Mouse (Mus musculus): ENCODE data around the gene Mob4. TPM values are rescaled to one million over a fixed set of nuclear protein-coding genes. Genes with fewer than 3 reads are reported as not detected.

Gene Mob4
- 125 TPM in 1 of 2 replicates, not detected in the other for polyA plus RNA-seq (2012; ENCODE audit: insufficient read depth, insufficient read length, low replicate concordance, missing spikeins)

DNA sequence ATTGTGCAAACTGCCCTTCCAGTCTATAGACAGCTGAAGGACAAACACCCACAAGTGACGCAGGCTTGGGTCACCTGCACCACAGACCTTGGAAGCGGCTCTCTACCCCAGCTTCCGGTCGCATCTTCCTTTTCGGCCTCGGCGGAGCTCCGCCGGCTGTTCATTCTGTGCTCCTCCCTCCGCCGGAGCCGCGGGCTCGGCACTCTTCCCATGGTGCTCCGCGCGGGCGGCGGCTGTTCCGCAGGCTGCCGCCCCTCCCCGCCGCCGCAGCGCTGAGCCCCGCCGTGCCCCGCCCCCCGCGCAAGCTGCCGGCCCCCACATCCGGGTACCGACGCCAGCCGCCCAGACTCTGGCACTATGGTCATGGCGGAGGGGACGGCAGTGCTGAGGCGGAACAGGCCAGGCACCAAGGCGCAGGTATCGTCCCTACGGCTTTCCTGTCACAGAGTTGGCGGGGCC is at the start of gene Mob4:
Gene Mob4, plus strand, starts transcription at position 289 of the 459 bp plus-strand sequence.
- TF ChIP-seq CTCF (IDR thresholded peaks at IDR 0.05; ENCODE audit: insufficient read depth, low read depth, low read length) (no peak), POLR2A (IDR thresholded peaks at IDR 0.05; ENCODE audit: insufficient read depth, low read depth, low read length) (peak; percentile 96)

DNA sequence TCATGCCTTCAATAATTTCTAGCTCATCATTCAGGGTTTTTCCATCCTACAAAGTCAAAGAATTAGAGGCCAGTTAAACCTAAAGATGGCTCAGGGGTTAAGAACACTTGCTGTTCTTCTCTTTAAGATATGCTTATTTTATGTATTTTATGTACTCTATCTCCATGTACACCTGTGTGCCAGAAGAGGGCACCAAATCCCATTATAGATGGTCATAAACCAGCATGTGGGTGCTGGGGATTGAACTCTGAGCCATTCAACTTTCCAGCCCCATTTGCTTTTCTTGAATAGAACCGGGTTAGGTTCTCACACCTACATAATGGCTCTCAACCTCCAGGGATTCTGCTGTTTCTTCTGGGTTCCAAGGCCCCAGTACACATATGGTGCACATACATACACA is 48.9 kb upstream of the Mob4 start:
- Histone ChIP-seq H3K4me3 (ENCODE audit: insufficient read depth, low read depth, low read length) (no peak overlapping the region), H3K27ac (ENCODE audit: insufficient read depth, low read depth, low read length) (no peak overlapping the region), H3K4me1 (ENCODE audit: control insufficient read depth, insufficient read depth, low read length) (peaks cover 4% of the 10 kb centered on the region)
- no peak for TF ChIP-seq POLR2A (IDR thresholded peaks at IDR 0.05; ENCODE audit: insufficient read depth, low read depth, low read length)
- no peak for TF ChIP-seq CTCF (IDR thresholded peaks at IDR 0.05; ENCODE audit: insufficient read depth, low read depth, low read length)
- 69% methylated on average over 1 of the region's 1 CpGs for WGBS

More for the DNA sequence above, at the start of gene Mob4:
- Histone ChIP-seq H3K4me1 (ENCODE audit: control insufficient read depth, insufficient read depth, low read length) (peaks cover 5% of the 10 kb centered on the region), H3K4me3 (ENCODE audit: insufficient read depth, low read depth, low read length) (peak within 1 kb of the TSS; percentile 100), H3K27ac (ENCODE audit: insufficient read depth, low read depth, low read length) (peak within 1 kb of the TSS; percentile 99)
- under 1% methylated on average over 41 of the region's 42 CpGs for whole genome bisulfite sequencing

DNA sequence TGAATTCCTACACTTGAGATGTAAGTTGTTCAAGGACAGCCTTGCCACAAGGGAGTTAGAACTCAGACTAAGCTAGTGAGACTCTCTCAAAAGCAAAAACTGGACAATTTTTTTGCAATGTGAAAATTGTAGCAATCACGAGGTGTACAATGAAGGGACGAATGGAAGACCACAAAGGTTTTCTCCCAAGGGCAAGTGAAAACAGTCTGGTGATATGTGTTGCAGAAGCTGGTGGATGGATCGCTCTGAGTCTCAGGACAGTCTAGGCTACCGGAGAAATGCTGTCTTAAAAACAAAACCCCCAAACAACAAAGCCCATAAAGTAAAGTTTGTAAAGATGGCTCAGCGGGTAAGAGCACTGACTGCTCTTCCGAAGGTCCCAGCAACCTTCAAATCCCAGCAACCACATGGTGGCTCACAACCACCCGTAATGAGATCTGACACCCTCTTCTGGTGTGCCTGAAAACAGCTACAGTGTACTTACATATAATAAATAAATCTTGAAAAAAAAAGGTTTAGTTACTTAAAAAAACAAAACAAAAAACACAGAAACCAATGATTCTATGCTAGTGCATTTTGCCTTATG is 45.2 kb upstream of the Mob4 start:
- TF ChIP-seq POLR2A (IDR thresholded peaks at IDR 0.05; ENCODE audit: insufficient read depth, low read depth, low read length) (no peak), CTCF (IDR thresholded peaks at IDR 0.05; ENCODE audit: insufficient read depth, low read depth, low read length) (no peak)
- Histone ChIP-seq H3K27ac (ENCODE audit: insufficient read depth, low read depth, low read length) (no peak overlapping the region), H3K4me3 (ENCODE audit: insufficient read depth, low read depth, low read length) (no peak overlapping the region), H3K4me1 (ENCODE audit: control insufficient read depth, insufficient read depth, low read length) (peaks cover 4% of the 10 kb centered on the region)
- 47% methylated on average over 7 of the region's 7 CpGs for WGBS

DNA sequence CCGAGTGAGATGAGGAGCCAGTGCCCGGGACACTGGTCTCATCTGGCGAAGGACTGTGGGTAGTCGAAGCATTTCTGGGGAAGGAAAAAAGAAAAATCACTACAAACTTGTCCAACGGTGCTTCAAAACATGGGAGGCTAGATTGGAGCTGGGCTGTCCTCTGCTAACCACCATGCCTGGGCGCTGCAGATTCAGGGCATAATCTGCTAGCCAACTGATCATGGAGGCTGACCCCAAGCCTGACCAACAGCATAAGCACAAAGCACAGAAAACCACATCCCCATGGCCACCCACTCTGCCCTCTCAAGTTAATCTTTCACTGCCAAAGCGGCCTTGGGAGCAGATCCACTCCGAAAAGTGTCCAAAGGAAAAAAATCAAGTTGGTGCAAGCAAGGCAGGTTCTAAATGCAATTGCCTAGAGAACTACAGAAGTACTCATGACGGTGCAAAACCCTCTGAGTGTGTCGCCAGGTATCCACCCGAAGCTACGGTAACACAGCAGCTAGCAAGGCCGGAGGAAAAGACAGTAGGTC is 44.1 kb upstream of the Mob4 start:
- H3K4me1 ChIP-seq (ENCODE audit: control insufficient read depth, insufficient read depth, low read length): peaks cover 4% of the 10 kb centered on the region
- WGBS: under 1% methylated on average over 13 of the region's 13 CpGs
- TF ChIP-seq POLR2A (IDR thresholded peaks at IDR 0.05; ENCODE audit: insufficient read depth, low read depth, low read length) (no peak), CTCF (IDR thresholded peaks at IDR 0.05; ENCODE audit: insufficient read depth, low read depth, low read length) (no peak)
- H3K27ac ChIP-seq (ENCODE audit: insufficient read depth, low read depth, low read length): peak overlapping the region; percentile 82; the same call in 1 of the 2 replicates
- H3K4me3 ChIP-seq (ENCODE audit: insufficient read depth, low read depth, low read length): peak overlapping the region; percentile 95

DNA sequence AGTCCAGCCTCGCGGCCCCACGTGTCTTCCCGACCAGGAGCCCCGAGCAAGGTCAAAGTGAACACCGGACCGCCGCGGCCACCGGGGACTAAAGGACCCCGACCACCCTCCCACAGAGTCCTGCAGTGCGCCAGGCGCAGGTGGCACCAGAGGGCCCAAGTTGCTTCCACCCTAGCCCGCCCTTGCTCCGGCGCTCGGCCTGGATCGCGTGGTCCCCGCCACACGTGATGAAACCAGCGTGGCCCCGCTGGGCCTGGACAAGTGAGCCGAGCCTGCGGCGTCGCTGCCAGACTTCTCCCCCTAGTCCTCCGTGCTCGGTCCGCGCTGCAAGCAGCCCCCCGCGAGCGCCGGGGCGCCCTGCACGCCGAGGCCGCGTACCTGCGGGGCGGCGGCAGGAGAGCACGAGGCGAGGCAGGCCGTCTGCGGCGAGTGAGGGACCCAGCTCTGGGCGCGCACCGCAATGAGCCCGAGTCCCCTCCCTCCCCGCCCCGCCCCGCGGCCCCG is 43.6 kb upstream of the Mob4 start:
- Histone ChIP-seq H3K4me1 (ENCODE audit: control insufficient read depth, insufficient read depth, low read length) (peaks cover 4% of the 10 kb centered on the region), H3K4me3 (ENCODE audit: insufficient read depth, low read depth, low read length) (peak overlapping the region; percentile 95), H3K27ac (ENCODE audit: insufficient read depth, low read depth, low read length) (peak overlapping the region; percentile 82)
- under 1% methylated on average over 56 of the region's 57 CpGs for WGBS
- peak; percentile 66 for TF ChIP-seq POLR2A (IDR thresholded peaks at IDR 0.05; ENCODE audit: insufficient read depth, low read depth, low read length)
- no peak for TF ChIP-seq CTCF (IDR thresholded peaks at IDR 0.05; ENCODE audit: insufficient read depth, low read depth, low read length)

DNA sequence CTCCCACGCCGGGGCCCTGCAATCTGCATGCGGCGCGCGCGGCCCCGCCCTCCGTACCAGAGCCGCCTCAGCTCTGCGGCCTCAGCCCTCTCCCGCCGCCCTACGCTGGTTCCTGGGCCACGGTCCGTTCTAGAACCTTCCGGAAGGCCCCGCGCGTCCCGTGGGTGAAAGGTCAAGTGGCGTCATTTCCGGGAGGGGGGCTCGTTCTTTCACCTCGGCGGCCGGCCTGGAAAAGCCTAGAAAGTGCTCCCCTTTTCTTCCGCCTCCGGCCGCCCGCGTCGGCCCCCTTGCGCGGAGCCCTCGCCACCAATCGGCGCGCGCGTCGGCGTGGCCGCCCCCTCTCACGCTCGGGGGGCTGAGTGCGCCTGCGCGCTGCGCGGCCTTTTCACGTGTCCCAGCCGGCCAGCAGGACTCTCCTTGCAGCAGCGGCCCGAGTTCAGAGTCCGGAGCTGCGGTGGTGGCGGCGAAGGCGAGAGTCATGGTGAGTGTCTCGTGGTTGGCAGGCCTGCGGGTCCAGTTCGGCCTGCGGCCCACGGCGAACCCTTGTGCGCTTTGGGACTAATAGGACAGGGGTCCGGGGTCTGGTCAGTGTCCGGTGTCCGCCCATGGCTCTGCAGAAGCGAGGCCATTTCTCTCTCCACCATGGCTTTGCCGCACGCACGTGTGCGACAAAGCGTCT is 43.0 kb upstream of the Mob4 start, which contains the start of the genes Hspe1 and Hspd1:
Gene Hspe1, plus strand, starts transcription at position 201 of the 679 bp plus-strand sequence.
Gene Hspd1, minus strand, starts transcription at position 312 of the 679 bp plus-strand sequence.
- under 1% methylated on average over 76 of the region's 76 CpGs for WGBS
- peak within 1 kb of the TSS; percentile 95 for H3K4me3 ChIP-seq (ENCODE audit: insufficient read depth, low read depth, low read length)
- TF ChIP-seq CTCF (IDR thresholded peaks at IDR 0.05; ENCODE audit: insufficient read depth, low read depth, low read length) (no peak), POLR2A (IDR thresholded peaks at IDR 0.05; ENCODE audit: insufficient read depth, low read depth, low read length) (peak; percentile 61)
- peaks cover 4% of the 10 kb centered on the region for H3K4me1 ChIP-seq (ENCODE audit: control insufficient read depth, insufficient read depth, low read length)
- peak within 1 kb of the TSS; percentile 82 for H3K27ac ChIP-seq (ENCODE audit: insufficient read depth, low read depth, low read length)

DNA sequence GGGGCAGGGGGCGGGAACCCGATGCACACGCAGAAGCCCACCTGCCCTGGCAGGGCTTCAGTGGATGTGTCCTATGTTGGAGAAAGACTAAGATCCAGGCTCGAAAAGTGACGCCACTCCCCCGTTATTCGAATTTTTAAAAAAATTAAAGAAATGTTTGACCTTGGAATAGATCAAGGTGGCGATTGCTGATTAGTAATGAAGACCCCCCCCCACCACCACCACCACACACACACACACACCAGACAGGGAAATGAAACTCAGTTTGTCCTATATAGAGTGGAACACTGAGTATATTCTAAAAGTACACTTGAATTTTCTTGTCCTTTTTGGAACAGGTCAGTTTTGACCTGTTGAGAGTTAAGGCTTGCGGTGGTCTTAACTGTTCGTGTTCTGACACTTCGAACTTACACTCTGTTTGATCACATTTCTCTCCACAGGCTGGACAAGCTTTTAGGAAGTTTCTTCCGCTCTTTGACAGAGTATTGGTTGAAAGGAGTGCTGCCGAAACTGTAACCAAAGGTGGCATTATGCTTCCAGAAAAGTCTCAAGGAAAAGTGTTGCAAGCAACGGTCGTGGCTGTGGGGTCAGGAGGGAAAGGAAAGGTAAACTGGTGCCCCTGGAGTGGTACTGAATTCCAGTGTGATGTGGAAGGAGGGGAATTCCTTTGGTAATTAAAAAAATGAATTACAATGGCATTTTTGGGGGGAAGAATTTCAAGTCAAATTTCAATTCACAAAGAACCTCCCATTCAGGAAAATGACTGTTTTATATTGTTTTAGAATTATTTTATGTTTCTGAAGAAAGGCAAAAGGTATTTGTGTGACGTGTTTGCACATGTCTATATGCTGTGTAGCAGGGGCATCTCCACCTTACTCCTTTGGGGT is 42.2 kb upstream of the Mob4 start:
- 5% methylated on average over 16 of the region's 16 CpGs for WGBS
- peak overlapping the region; percentile 95 for H3K4me3 ChIP-seq (ENCODE audit: insufficient read depth, low read depth, low read length)
- TF ChIP-seq POLR2A (IDR thresholded peaks at IDR 0.05; ENCODE audit: insufficient read depth, low read depth, low read length): no peak
- TF ChIP-seq CTCF (IDR thresholded peaks at IDR 0.05; ENCODE audit: insufficient read depth, low read depth, low read length): no peak

DNA sequence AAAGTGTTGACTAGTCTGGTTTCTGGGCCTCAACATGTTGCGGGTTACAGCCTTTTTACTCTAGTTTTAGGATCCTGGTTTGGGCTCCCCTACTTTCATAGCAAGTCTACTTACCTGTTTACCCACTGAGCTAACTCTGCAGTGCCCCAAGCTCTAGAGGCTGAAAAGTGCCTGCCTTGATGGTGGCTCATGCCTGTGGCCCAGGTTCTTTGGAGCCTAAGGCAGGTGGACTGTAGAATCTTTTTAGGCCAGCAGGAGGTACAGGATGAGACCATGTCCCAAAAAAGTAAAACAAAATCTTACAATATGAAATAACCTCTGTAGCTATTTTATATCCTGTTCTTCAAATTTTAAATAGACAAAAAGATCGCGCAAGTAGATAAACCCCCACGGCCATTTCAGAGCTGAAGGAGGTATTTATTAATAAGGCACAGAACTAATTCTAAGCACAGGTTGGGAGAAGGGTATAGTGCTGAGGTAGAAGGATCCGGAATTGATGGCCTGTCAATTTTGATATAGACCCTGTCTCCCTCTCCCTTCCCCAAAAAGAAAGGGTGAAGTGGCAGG is 41.5 kb upstream of the Mob4 start:
- TF ChIP-seq CTCF (IDR thresholded peaks at IDR 0.05; ENCODE audit: insufficient read depth, low read depth, low read length) (no peak), POLR2A (IDR thresholded peaks at IDR 0.05; ENCODE audit: insufficient read depth, low read depth, low read length) (no peak)
- H3K4me1 ChIP-seq (ENCODE audit: control insufficient read depth, insufficient read depth, low read length): peaks cover 4% of the 10 kb centered on the region
- no peak overlapping the region for H3K4me3 ChIP-seq (ENCODE audit: insufficient read depth, low read depth, low read length)
- WGBS: 88% methylated on average over 5 of the region's 5 CpGs
- no peak overlapping the region for H3K27ac ChIP-seq (ENCODE audit: insufficient read depth, low read depth, low read length)

More for the DNA sequence above, 42.2 kb upstream of the Mob4 start:
- peaks cover 4% of the 10 kb centered on the region for H3K4me1 ChIP-seq (ENCODE audit: control insufficient read depth, insufficient read depth, low read length)
- H3K27ac ChIP-seq (ENCODE audit: insufficient read depth, low read depth, low read length): peak overlapping the region; percentile 40

All from olfactory bulb, adult 2 months (tissue).